Mouse (Mus musculus): Measurements from ENCODE around the gene Six5.

- TF ChIP-seq POLR2A (IDR thresholded peaks at IDR 0.05; ENCODE audit: borderline replicate concordance, insufficient read depth, low read length) = no peak
- peak; percentile 71 for TF ChIP-seq CTCF (IDR thresholded peaks at IDR 0.05; ENCODE audit: borderline replicate concordance, insufficient read depth, low read depth, low read length)
These were observed 5.6 kb upstream of the Six5 start for GRCm38 (mm10) chr7:19088813-19089212.
